Mouse (Mus musculus): ENCODE measurements around the gene Ndufb11. TPM values are rescaled to one million over a fixed set of nuclear protein-coding genes. Genes with fewer than 3 reads are reported as not detected.

The Ndufb11 gene
- polyA plus RNA-seq, 1 experiment = 150 TPM

DNA sequence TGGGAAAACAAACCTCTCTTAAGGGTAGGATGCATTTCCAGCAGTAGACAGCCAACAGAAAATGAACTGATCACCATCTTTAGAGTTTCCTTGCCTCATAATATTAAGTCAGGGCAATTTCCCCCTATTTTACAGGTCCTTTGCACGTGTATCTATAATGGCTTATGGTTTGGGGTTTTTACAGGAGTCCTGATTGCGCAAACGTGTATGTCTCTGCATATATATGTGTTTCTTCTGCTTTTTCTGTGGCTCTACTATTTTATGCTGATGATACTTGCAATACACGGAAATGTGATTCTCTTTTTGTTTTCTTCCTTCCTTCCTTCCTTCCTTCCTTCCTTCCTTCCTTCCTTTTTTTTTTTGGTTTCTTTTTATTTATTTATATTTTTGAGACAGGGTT is 43.5 kb downstream of the Ndufb11 start:
- TF ChIP-seq CTCF (IDR thresholded peaks at IDR 0.05; ENCODE audit: borderline replicate concordance, control insufficient read depth, extremely low read depth, insufficient read depth, low read length, poor library complexity) = no peak
- H3K27me3 ChIP-seq (ENCODE audit: control insufficient read depth, insufficient read depth, low read length) = no peaks in the 10 kb centered on the region
- no peaks in the 10 kb centered on the region for H3K36me3 ChIP-seq (ENCODE audit: control insufficient read depth, insufficient read depth, low read length)
- H3K27ac ChIP-seq (ENCODE audit: control insufficient read depth, insufficient read depth, low read length) = no peak overlapping the region
- 72% methylated on average over 4 of the region's 4 CpGs for WGBS
- H3K4me1 ChIP-seq (replicated peaks; ENCODE audit: control insufficient read depth, insufficient read depth, low read length) = no peaks in the 10 kb centered on the region
- no peak overlapping the region for H3K4me3 ChIP-seq (ENCODE audit: control insufficient read depth, insufficient read depth, low read length)
- no peak for DNase-seq

DNA sequence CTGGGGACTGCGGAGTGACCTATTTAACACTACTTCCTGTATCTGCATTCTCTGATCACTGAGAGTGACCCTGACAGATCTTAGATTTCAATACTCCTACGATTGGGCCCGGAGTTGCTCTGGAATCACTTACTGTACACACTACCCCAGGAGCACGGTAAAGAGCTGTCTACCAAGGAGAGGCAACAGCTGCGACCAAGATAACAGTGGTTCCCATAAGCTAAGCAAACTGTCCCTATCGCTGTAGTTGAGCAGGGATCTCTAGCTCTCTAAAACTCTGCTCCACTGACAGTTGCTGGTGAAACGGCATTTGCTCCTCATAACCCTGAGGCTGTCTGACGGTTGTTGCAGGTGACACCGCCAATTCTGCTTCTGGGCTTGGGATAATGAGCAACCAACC is 44.7 kb downstream of the Ndufb11 start:
- no peak for TF ChIP-seq CTCF (IDR thresholded peaks at IDR 0.05; ENCODE audit: borderline replicate concordance, control insufficient read depth, extremely low read depth, insufficient read depth, low read length, poor library complexity)
- no peak for TF ChIP-seq POLR2A (IDR thresholded peaks at IDR 0.05; ENCODE audit: control insufficient read depth, extremely low read depth, insufficient read depth, low read length, poor library complexity)
- DNase-seq = no peak
- H3K4me3 ChIP-seq (ENCODE audit: control insufficient read depth, insufficient read depth, low read length) = no peak overlapping the region
- no peaks in the 10 kb centered on the region for H3K27me3 ChIP-seq (ENCODE audit: control insufficient read depth, insufficient read depth, low read length)
- H3K4me1 ChIP-seq (replicated peaks; ENCODE audit: control insufficient read depth, insufficient read depth, low read length) = no peaks in the 10 kb centered on the region
- H3K27ac ChIP-seq (ENCODE audit: control insufficient read depth, insufficient read depth, low read length) = no peak overlapping the region
- 95% methylated on average over 9 of the region's 9 CpGs for WGBS
- H3K36me3 ChIP-seq (ENCODE audit: control insufficient read depth, insufficient read depth, low read length) = no peaks in the 10 kb centered on the region

DNA sequence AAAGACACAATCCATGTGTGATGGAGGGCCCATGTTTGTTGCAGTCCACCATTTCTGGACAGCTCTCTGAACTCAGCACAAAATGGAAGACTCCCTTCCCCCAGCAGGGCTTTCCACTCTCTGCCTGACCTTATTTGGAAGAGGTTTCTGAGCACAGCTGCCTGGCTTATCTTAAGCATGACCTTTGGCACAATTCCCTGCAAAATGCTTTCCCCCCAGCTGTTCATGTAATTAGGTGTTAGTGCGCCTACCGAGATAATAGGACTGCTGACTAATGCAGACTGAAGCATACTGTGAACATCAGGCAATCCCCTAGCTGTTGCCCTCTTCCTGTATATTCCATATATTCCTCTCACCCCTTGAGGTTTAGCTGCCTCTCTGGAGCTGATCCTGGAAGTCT is 46.4 kb downstream of the Ndufb11 start:
- DNase-seq = no peak
- H3K4me3 ChIP-seq (ENCODE audit: control insufficient read depth, insufficient read depth, low read length) = no peak overlapping the region
- no peak overlapping the region for H3K27ac ChIP-seq (ENCODE audit: control insufficient read depth, insufficient read depth, low read length)
- no peaks in the 10 kb centered on the region for H3K27me3 ChIP-seq (ENCODE audit: control insufficient read depth, insufficient read depth, low read length)
- no peaks in the 10 kb centered on the region for H3K4me1 ChIP-seq (replicated peaks; ENCODE audit: control insufficient read depth, insufficient read depth, low read length)
- no peak for TF ChIP-seq POLR2A (IDR thresholded peaks at IDR 0.05; ENCODE audit: control insufficient read depth, extremely low read depth, insufficient read depth, low read length, poor library complexity)
- H3K36me3 ChIP-seq (ENCODE audit: control insufficient read depth, insufficient read depth, low read length) = no peaks in the 10 kb centered on the region
- WGBS = 88% methylated on average over 2 of the region's 2 CpGs

Other genes starting within 250 kb of the Ndufb11 start
- gene Jade3, start 191.9 kb downstream of the Ndufb11 start, polyA plus RNA-seq (2012; rRNA removed) = 1.8 and 2.4 TPM in 2 replicates
- 0.45 TPM in 1 of 2 replicates, not detected in the other for gene Rgn, start 67.8 kb downstream of the Ndufb11 start, polyA plus RNA-seq (2012; rRNA removed)
- gene Rbm10, start 116 bp downstream of the Ndufb11 start, polyA plus RNA-seq (2012; rRNA removed) = 127 and 131 TPM in 2 replicates
- gene Uba1, start 40.7 kb upstream of the Ndufb11 start, polyA plus RNA-seq (2012; rRNA removed) = 429 and 454 TPM in 2 replicates
- gene Cdk16, start 70.3 kb upstream of the Ndufb11 start, polyA plus RNA-seq (2012; rRNA removed) = 200 and 211 TPM in 2 replicates
- 38.3 and 39.3 TPM in 2 replicates for gene Usp11, start 86.3 kb upstream of the Ndufb11 start, polyA plus RNA-seq (2012; rRNA removed)
- gene Araf, start 180.2 kb upstream of the Ndufb11 start, polyA plus RNA-seq (2012; rRNA removed) = 194 and 224 TPM in 2 replicates

Data from thymus, adult 2 months (tissue).